Mouse (Mus musculus) megakaryocyte progenitor cell, adult 5-6 weeks (primary cell): ENCODE results near the gene Sh3bp4. TPM values are rescaled to one million over a fixed set of nuclear protein-coding genes. Genes with fewer than 3 reads are reported as not detected.

Experiments used
- ATAC-seq: replicated peaks from 2 replicates; pipeline ENCODE4 v1.8.0; 2016; ENCODE audit warnings: mild to moderate bottlenecking, moderate TSS enrichment, inconsistent platforms; ENCODE audit not compliant: poor library complexity
- total RNA-seq, 2 experiments: library from RNA; stranded (forward) in 1 of 2; stranded (reverse) in 1 of 2; fragments of 157-497, 149-512 nt in 1 of 2; fragments of 200-1000 nt in 1 of 2; gene quantifications; 2 replicates each; pipeline versions ENCODE4 v1.2.3 to v1.2.4; 2015 to 2017

The Sh3bp4 gene
- total RNA-seq, 2 experiments from 2014 or later = 0.27 TPM; not detected in 1

DNA sequence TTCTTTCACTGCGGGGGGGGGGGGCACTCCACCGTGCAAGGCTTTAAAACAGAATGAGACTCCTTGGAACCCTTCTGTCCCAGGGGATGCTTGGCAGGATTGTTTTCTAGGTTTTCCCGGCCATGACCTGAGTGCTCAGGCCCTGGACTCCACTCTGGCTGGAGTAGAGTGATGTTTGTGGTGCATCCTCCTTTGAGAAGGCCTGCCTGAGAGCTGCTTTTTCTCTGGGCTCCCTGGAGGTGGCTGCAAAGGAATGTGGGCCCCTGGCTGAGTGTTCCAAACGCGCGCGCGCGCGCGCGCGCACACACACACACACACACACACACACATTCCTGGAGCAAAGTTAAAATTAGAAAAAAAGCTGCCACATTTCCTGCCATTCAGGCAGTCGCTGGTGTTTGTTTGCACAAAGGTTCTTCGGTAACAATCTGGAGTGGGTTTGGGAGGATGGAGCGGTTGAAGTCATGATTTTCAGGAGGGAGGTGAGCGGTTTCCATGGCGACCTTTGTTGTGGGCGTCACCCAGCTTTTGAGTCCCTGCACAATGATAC is 22.3 kb downstream of the Sh3bp4 start:
- no peak for ATAC-seq

GRCm38 (mm10) chr1:89093696-89094095 is 23.5 kb downstream of the Sh3bp4 start:
- ATAC-seq = no peak

GRCm38 (mm10) chr1:89094416-89094815 is 24.2 kb downstream of the Sh3bp4 start:
- ATAC-seq = no peak

DNA sequence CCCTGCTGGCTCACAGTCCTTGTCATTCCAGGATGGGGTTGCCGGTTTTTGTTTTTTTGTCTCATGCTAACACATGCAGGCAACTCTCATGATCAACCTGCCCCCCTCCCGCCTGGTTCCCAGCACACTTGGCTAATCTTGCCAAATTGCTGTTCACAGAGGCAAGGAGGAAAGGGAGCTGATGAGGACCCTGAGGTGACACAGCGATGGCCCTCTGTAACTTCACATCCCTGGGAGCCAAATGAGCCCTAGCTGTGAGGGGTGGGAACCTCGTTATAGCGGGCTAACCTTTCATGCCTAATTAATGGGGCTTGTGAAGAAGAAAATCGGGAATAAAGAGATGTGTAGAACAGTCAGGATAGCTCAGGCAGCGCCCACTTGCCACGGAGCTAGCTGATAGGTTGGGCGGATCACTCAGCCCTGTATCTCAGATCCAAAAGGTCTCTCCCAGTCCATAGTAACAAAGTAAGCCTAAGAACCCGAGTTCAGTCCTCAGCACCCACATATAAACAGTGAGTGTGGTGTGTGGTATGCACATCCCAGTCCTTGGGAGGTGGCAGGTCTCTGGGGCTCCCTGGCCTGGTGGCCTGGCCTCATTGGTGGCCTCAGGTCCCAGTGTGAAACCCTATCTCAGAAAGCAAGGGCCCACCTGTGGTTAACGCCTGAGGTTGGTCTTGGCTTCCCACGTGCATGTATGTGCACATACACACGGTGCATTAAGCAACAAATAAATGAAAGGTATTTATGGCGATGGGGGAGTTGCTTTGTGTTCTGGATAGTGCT is 25.6 kb downstream of the Sh3bp4 start:
- no peak for ATAC-seq

DNA sequence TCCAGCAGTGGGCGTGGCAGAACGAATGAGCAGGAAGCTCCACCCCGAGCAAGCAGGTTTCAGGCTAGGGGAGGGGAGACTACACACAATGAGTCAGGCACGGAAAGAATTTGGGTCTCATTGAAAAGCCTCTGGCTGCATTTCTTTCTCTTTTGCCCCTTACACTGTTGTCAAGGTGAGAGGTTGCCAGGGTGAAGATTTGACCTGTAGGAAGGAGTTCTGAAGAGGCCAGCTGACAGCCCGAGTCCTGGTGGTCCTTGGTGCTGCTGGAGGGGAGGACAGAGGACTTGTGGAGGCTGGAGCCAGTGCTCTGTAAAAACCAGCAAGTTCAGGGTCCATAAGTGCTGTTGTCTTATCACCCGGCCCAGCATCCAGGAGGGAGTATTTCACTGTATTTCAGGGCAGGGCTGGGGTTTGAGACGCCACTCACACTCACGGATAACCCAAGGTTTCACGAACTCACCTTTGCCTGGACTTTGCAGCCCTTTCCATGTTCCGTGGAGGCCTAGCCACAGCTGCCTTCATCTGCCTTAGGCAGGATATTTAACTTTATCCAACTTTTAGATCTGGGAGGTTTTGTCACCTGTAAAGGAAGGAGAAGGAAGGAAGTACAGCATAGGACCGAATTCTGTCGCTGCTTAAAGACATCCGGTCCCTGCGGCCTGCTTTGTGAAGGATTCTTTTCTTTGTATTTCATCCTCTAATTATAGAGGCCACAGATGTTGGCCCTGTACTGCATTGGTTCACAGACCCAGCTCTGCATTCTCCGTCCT is 32.2 kb downstream of the Sh3bp4 start:
- no peak for ATAC-seq

- ATAC-seq = no peak
Observed at GRCm38 (mm10) chr1:89103004-89103263, 32.7 kb downstream of the Sh3bp4 start.

DNA sequence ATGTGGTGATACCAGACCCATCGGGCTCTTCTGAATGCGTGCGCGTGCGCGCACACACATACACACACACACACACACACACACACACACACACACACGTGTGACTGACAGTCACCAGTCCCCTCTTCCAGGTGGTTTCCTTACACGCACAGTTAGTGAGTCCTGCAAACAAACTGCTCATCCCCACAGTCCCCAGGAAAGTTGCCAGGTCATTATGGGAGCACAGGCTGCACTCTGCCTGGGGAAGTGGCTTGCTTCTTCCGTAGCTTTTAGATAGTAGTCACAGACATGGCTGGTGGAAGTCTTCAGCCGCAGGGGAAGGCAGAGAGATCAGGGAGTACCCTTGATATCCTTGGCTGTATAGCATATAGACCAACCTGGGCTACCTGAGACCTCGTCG is 33.3 kb downstream of the Sh3bp4 start:
- no peak for ATAC-seq

DNA sequence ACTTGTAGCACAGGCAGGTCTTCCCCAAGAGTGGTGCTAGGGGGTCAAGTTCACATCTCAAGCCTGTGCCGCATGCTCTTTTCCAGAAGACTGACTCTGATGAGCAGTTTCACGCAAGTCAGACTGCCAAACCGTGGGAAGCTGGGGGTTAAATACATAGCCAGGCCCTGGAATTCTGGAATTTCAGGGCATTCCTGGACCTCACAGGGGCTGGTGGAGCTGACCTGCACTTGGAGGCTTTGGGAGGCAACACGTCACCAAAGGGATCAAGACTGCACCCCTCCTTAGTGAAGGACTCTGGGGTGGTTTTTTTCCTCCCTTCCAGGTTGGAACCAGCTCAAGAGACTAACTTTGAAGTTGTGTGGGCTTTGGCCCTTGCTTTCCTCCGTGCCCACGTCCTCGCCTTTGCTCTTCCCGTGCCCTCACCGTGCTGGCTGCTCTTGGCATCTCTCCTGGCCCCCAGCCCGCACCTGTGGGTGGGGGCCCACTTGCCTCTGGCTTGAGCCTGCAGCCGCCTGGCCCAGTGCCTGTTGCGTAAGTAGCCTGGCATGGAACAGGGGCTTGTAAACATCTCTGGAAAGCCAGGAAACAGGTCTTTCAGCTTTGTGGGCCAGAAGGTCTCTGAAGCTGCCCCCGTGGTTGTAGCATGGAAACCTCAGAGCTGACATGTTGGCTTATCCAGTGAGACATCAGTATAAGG is 34.0 kb downstream of the Sh3bp4 start:
- no peak for ATAC-seq

GRCm38 (mm10) chr1:89105891-89106830 is 35.9 kb downstream of the Sh3bp4 start:
- ATAC-seq = no peak

DNA sequence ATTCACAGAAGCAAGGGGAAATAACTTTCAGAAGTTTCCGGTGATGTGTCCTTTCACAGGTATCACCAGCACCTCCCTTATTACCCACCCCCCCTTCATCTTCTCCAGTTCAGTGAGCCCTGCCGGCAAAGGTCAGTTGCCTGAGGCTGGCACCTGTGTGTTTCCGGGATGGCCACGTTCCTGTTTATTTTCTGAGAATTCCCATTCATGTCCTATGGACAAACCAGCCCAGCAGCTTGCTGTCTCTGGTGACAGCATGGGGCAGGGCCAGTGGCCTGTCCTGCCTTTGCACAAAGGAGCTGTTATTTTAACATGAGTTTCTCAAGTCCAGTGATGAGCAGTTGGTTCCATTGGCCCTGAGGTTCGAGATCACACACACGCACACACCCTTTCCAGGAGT is 37.3 kb downstream of the Sh3bp4 start:
- ATAC-seq = no peak

GRCm38 (mm10) chr1:89108340-89108896 is 38.2 kb downstream of the Sh3bp4 start:
- ATAC-seq = peak; percentile 77

DNA sequence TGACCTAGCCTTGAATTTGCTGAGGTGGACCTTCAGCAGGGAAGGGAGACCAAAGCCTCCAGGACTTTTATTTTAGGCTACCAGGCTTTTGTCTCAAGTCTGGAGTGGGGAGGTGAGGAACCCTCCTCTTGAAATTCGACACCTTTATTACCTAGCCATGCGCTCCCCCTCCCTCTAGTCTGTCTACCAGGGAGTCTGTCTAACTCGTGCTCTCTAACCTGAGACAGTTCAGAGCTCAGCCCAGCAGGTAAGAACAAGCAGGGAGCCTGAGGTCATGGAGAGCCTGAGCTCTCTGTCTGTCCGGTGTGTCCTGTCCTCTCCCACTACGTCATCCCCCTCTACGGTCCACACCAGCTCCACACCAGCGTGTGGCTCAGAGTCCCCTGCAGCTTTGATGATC is 39.6 kb downstream of the Sh3bp4 start:
- no peak for ATAC-seq

- no peak for ATAC-seq
Observed at GRCm38 (mm10) chr1:89110767-89111534, 40.7 kb downstream of the Sh3bp4 start.

GRCm38 (mm10) chr1:89112544-89112943 is 42.3 kb downstream of the Sh3bp4 start:
- no peak for ATAC-seq

DNA sequence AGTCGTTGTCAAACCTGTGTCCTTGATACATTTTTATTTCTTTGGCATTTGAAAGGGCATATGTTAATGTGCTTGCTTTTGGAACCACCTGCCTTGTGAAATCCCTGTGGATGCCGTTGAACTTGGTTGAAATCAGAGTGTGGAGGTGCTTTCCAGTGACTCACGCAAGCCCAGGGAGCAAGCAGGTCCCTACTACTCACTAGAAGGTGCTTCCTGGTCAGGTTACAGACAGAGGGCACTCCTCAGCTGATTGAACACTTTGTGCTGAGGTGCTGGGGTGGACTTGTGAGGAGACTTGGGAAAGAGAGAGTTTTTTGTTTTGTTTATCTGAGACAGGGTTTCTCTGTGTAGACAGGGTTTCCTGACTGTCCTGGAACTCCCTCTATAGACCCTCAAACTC is 43.5 kb downstream of the Sh3bp4 start:
- no peak for ATAC-seq

GRCm38 (mm10) chr1:89117062-89117461 is 46.8 kb downstream of the Sh3bp4 start:
- ATAC-seq = no peak

DNA sequence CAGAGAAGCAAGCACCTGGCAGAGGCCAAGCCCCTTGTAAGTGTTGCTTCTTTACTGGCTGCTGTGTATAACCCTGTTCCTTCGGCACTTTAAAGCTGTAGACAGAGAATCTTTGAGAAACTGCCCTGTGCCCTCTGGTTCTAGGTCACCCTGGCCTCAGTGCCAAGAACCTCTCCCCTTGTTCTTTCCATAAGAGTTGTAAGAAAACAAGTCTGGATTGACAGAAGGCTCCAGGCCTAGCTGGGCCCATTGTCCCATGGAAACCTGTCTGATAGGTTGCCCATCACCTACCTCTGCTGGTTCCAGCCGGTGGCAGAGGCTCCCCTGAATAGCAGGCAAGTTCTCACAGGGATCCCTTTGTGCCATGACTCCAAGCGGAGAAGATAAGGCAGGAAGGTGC is 47.9 kb downstream of the Sh3bp4 start:
- ATAC-seq = no peak

- no peak for ATAC-seq
Observed at GRCm38 (mm10) chr1:89118836-89119235, 48.6 kb downstream of the Sh3bp4 start.

DNA sequence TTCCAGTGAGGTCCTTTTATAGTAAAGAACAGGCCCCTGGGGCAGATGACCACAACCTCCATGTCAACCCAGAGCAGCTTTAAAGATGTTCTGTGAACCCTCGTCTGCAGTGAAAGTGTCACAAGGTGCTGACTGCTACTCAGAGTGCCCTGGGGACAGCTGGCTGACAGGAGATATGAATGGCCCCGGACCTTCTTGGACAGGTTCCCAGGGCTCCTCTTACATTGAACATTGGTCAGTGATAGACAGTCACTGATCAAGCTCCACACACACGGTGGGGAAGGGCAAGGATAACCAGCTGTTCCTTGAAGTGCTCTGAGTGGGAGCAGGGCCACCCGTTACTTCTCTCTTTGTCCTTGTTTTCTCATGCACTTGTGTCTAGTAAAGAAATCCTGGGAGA is 50.1 kb downstream of the Sh3bp4 start:
- no peak for ATAC-seq

DNA sequence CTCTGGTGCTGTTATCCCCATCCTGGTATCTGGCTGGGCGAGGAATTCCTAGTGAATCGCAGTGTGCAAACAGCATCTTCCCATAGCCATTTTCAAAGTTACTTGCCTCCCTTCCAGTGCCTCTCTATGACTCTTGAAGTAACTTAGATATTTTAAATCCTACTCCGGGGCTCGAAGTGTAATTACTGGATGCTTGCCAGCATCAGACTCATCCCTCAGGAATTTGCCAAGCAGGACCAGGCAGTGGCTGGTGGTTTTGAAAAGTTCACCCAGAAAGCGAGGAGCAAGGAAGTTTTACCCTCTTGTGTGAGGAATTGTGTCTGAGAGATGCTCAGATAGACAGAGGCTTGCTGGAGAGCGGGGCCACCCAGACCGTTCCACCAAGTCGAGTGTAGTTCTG is 51.3 kb downstream of the Sh3bp4 start:
- no peak for ATAC-seq
